Mouse (Mus musculus): ENCODE measurements around the gene Olfm4.
A peak's percentile ranks its signal among the peaks of the same experiment; 100 is the strongest.

Gene Olfm4

GRCm38 (mm10) chr14:79983781-79984180 lies at the start of gene Olfm4:
Gene Olfm4 (plus strand): TSS chr14:79984081.
- DNase-seq (ENCODE audit: low read depth, low spot score): no peak

- no peak for DNase-seq (ENCODE audit: low read depth, low spot score)
Measured at GRCm38 (mm10) chr14:79934426-79934825, 49.5 kb upstream of the Olfm4 start.

GRCm38 (mm10) chr14:79936879-79937468 lies 46.9 kb upstream of the Olfm4 start:
- no peak for DNase-seq (ENCODE audit: low read depth, low spot score)

GRCm38 (mm10) chr14:79945876-79946275 lies 38.0 kb upstream of the Olfm4 start:
- DNase-seq (ENCODE audit: low read depth, low spot score): no peak

- DNase-seq (ENCODE audit: low read depth, low spot score): peak; percentile 62
Measured at GRCm38 (mm10) chr14:79955678-79956077, 28.2 kb upstream of the Olfm4 start.

GRCm38 (mm10) chr14:79957789-79958487 lies 25.9 kb upstream of the Olfm4 start:
- peak; percentile 59 for DNase-seq (ENCODE audit: low read depth, low spot score)

- DNase-seq (ENCODE audit: low read depth, low spot score): no peak
Measured at GRCm38 (mm10) chr14:79961187-79961586, 22.7 kb upstream of the Olfm4 start.

- no peak for DNase-seq (ENCODE audit: low read depth, low spot score)
Measured at GRCm38 (mm10) chr14:79961602-79962001, 22.3 kb upstream of the Olfm4 start.

- DNase-seq (ENCODE audit: low read depth, low spot score): no peak
Measured at GRCm38 (mm10) chr14:79970165-79970564, 13.7 kb upstream of the Olfm4 start.

- DNase-seq (ENCODE audit: low read depth, low spot score): peak; percentile 63
Measured at GRCm38 (mm10) chr14:79970928-79971738, 12.7 kb upstream of the Olfm4 start.

GRCm38 (mm10) chr14:79981437-79981836 lies 2.4 kb upstream of the Olfm4 start:
- DNase-seq (ENCODE audit: low read depth, low spot score): no peak

- no peak for DNase-seq (ENCODE audit: low read depth, low spot score)
Measured at GRCm38 (mm10) chr14:79985137-79985670, 1.3 kb downstream of the Olfm4 start.

GRCm38 (mm10) chr14:79985696-79986095 lies 1.8 kb downstream of the Olfm4 start:
- DNase-seq (ENCODE audit: low read depth, low spot score): no peak

GRCm38 (mm10) chr14:79986831-79987230 lies 3.0 kb downstream of the Olfm4 start:
- no peak for DNase-seq (ENCODE audit: low read depth, low spot score)

- DNase-seq (ENCODE audit: low read depth, low spot score): no peak
Measured at GRCm38 (mm10) chr14:79989785-79990184, 5.9 kb downstream of the Olfm4 start.

- DNase-seq (ENCODE audit: low read depth, low spot score): no peak
Measured at GRCm38 (mm10) chr14:79990547-79990946, 6.7 kb downstream of the Olfm4 start.

GRCm38 (mm10) chr14:79997534-79997933 lies 13.7 kb downstream of the Olfm4 start:
- no peak for DNase-seq (ENCODE audit: low read depth, low spot score)

GRCm38 (mm10) chr14:80000110-80000531 lies 16.2 kb downstream of the Olfm4 start:
- DNase-seq (ENCODE audit: low read depth, low spot score): no peak

- DNase-seq (ENCODE audit: low read depth, low spot score): no peak
Measured at GRCm38 (mm10) chr14:80007686-80008085, 23.8 kb downstream of the Olfm4 start.

- DNase-seq (ENCODE audit: low read depth, low spot score): no peak
Measured at GRCm38 (mm10) chr14:80010426-80010825, 26.5 kb downstream of the Olfm4 start.

GRCm38 (mm10) chr14:80014966-80015365 lies 31.1 kb downstream of the Olfm4 start:
- no peak for DNase-seq (ENCODE audit: low read depth, low spot score)

- DNase-seq (ENCODE audit: low read depth, low spot score): peak; percentile 11
Measured at GRCm38 (mm10) chr14:80016112-80016511, 32.2 kb downstream of the Olfm4 start.

All from forelimb bud, embryonic 11.5 days (tissue).